Mouse (Mus musculus): ENCODE measurements at regions not wholly inside any gene's neighbourhood (a gene's known extent, or its start where the extent isn't known, plus 50 kb on each side); places are given as distances from the start of the nearest gene placed in this dataset.

DNA sequence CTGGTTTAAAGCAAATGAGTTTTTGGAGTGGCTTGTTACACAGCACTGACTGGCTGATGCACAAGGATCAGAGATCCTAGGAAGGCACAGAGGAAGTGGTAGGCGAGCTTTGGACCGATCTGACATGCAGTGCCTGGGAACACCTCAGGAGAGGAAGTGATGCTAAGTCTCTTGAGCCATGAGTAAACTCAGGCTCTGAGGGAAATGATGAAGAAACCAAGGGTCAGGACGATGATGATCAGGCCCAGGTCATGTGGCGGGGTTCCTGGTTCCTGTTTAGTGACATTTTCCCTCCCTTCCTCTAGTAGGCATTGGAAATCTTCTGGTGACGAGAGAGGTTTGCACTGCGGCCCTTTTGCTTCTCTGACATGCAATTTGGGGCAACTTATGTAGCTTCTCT lies 208.7 kb downstream of the 4933412E24Rik start:
- Histone ChIP-seq H3K27me3 (ENCODE audit: control insufficient read depth, insufficient read depth, insufficient read length) (no peaks in the 10 kb centered on the region), H3K4me3 (no peak overlapping the region), H3K4me2 (ENCODE audit: low read depth) (no peak overlapping the region), H3K79me2 (ENCODE audit: control insufficient read depth, insufficient read depth) (no peaks in the 10 kb centered on the region), H3ac (ENCODE audit: control insufficient read depth, insufficient read length) (no peak overlapping the region), H3K36me3 (ENCODE audit: control insufficient read depth, insufficient read depth) (no peaks in the 10 kb centered on the region)
- TF ChIP-seq POLR2A (IDR thresholded peaks at IDR 0.05; ENCODE audit: insufficient read length, low read depth) (no peak), TCF3 (IDR thresholded peaks at IDR 0.05; ENCODE audit: insufficient read length, low read depth) (no peak), E2F4 (IDR thresholded peaks at IDR 0.05; ENCODE audit: insufficient read depth) (no peak), MYOG (IDR thresholded peaks at IDR 0.05; ENCODE audit: control insufficient read depth in 1 of 3, insufficient read depth in 1 of 3, insufficient read length in 2 of 3, low read depth in 2 of 3) (no peak), POLR2AphosphoS2 (IDR thresholded peaks at IDR 0.05; ENCODE audit: insufficient read length, low read depth) (no peak), MYOD1 (IDR thresholded peaks at IDR 0.05; ENCODE audit: control insufficient read depth in 1 of 3, insufficient read length in 2 of 3, low read depth in 2 of 3) (no peak)

DNA sequence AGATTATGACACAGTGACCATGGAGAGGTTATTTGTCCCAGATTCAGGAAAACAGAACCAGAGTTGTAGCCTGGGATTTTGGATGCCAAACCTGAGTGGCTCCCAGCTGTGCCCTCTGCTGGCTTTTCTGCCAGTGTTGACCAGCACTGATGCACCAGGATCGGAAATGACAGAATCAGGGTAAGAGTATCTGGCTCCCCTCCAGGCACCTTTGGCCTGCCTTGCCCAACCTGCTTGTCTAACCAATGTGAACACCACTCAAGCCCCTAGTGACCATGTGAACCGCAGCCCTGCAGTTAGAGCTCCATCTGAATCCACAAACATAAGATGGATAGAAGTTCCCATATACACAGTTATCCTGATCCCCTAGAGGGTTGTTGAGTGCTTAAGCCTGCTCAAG lies 210.6 kb downstream of the 4933412E24Rik start:
- Histone ChIP-seq H3K4me2 (ENCODE audit: low read depth) (no peak overlapping the region), H3K4me3 (no peak overlapping the region), H3ac (ENCODE audit: control insufficient read depth, insufficient read length) (no peak overlapping the region), H3K79me2 (ENCODE audit: control insufficient read depth, insufficient read depth) (no peaks in the 10 kb centered on the region), H3K36me3 (ENCODE audit: control insufficient read depth, insufficient read depth) (no peaks in the 10 kb centered on the region), H3K27me3 (ENCODE audit: control insufficient read depth, insufficient read depth, insufficient read length) (no peaks in the 10 kb centered on the region)
- TF ChIP-seq POLR2A (IDR thresholded peaks at IDR 0.05; ENCODE audit: insufficient read length, low read depth) = no peak
- TF ChIP-seq CEBPB (IDR thresholded peaks at IDR 0.05; ENCODE audit: insufficient read depth, poor library complexity, severe bottlenecking) = no peak
- TF ChIP-seq MYOD1 (IDR thresholded peaks at IDR 0.05; ENCODE audit: control insufficient read depth in 1 of 3, insufficient read length in 2 of 3, low read depth in 2 of 3) = no peak
- TF ChIP-seq TCF3 (IDR thresholded peaks at IDR 0.05; ENCODE audit: insufficient read length, low read depth) = no peak
- no peak for TF ChIP-seq TCF12 (IDR thresholded peaks at IDR 0.05; ENCODE audit: insufficient read depth, poor library complexity, severe bottlenecking)
- no peak for TF ChIP-seq POLR2AphosphoS2 (IDR thresholded peaks at IDR 0.05; ENCODE audit: insufficient read length, low read depth)
- no peak for TF ChIP-seq SRF (IDR thresholded peaks at IDR 0.05; ENCODE audit: control insufficient read depth, insufficient read length, low read depth)
- no peak for TF ChIP-seq USF1 (IDR thresholded peaks at IDR 0.05; ENCODE audit: low read depth)
- no peak for TF ChIP-seq E2F4 (IDR thresholded peaks at IDR 0.05; ENCODE audit: insufficient read depth)
- TF ChIP-seq MAX (IDR thresholded peaks at IDR 0.05; ENCODE audit: low read depth) = no peak
- TF ChIP-seq REST (IDR thresholded peaks at IDR 0.05; ENCODE audit: insufficient read depth, insufficient read length) = no peak

DNA sequence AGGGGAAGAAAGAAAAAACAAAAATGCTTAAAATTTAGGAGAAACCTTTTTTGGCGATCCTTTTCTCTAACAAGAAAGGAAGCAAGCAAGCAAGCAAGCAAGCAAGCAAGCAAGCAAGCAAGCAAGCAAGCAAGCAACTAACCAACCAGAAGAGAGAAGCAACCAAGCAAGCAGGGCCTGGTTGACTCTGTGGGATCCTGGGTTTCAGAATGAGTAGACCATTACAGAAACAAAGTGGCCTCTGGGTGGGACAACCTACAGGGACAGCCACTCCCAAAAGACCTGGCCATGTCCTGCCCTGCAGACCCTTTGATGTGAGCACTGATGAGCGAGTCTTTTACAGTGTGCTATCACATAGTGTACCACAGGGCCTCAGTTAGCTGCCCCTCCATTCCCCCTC lies 211.6 kb downstream of the 4933412E24Rik start:
- TF ChIP-seq POLR2A (IDR thresholded peaks at IDR 0.05; ENCODE audit: insufficient read length, low read depth) (no peak), REST (IDR thresholded peaks at IDR 0.05; ENCODE audit: insufficient read depth, insufficient read length) (no peak), SRF (IDR thresholded peaks at IDR 0.05; ENCODE audit: control insufficient read depth, insufficient read length, low read depth) (no peak), POLR2AphosphoS2 (IDR thresholded peaks at IDR 0.05; ENCODE audit: insufficient read length, low read depth) (no peak), CEBPB (IDR thresholded peaks at IDR 0.05; ENCODE audit: insufficient read depth, poor library complexity, severe bottlenecking) (no peak), TCF12 (IDR thresholded peaks at IDR 0.05; ENCODE audit: insufficient read depth, poor library complexity, severe bottlenecking) (no peak), MYOD1 (IDR thresholded peaks at IDR 0.05; ENCODE audit: control insufficient read depth in 1 of 3, insufficient read length in 2 of 3, low read depth in 2 of 3) (no peak), TCF3 (IDR thresholded peaks at IDR 0.05; ENCODE audit: insufficient read length, low read depth) (no peak), USF1 (IDR thresholded peaks at IDR 0.05; ENCODE audit: low read depth) (no peak), MAX (IDR thresholded peaks at IDR 0.05; ENCODE audit: low read depth) (no peak), MYOG (IDR thresholded peaks at IDR 0.05; ENCODE audit: control insufficient read depth in 1 of 3, insufficient read depth in 1 of 3, insufficient read length in 2 of 3, low read depth in 2 of 3) (no peak)
- no peak overlapping the region for H3K4me3 ChIP-seq
- no peak overlapping the region for H3K4me2 ChIP-seq (ENCODE audit: low read depth)
- no peak overlapping the region for H3ac ChIP-seq (ENCODE audit: control insufficient read depth, insufficient read length)
- H3K79me2 ChIP-seq (ENCODE audit: control insufficient read depth, insufficient read depth) = no peaks in the 10 kb centered on the region
- H3K27me3 ChIP-seq (ENCODE audit: control insufficient read depth, insufficient read depth, insufficient read length) = no peaks in the 10 kb centered on the region
- no peaks in the 10 kb centered on the region for H3K36me3 ChIP-seq (ENCODE audit: control insufficient read depth, insufficient read depth)

DNA sequence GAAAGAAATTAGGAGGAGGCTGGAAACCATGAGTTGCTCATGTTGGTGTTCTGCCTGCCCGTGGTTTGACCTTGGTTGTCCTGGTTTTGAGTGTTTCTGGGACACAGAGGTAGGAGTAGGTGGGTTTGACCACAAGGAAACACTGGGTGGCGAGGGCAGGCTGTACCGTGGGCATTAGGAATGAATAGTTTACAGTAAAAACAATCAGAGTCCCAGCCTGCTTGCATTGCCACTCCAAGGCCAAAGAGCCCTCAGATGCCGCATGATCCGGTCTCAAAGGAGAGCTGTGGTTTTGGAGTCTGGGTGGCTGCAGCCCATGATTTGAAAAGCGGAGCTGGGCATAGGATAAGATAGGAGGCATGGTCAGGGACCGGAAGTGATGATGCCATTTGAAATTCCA lies 212.0 kb downstream of the 4933412E24Rik start:
- Histone ChIP-seq H3K36me3 (ENCODE audit: control insufficient read depth, insufficient read depth) (no peaks in the 10 kb centered on the region), H3K79me2 (ENCODE audit: control insufficient read depth, insufficient read depth) (no peaks in the 10 kb centered on the region), H3K4me3 (no peak overlapping the region), H3K27me3 (ENCODE audit: control insufficient read depth, insufficient read depth, insufficient read length) (no peaks in the 10 kb centered on the region), H3ac (ENCODE audit: control insufficient read depth, insufficient read length) (no peak overlapping the region), H3K4me2 (ENCODE audit: low read depth) (no peak overlapping the region)
- TF ChIP-seq TCF3 (IDR thresholded peaks at IDR 0.05; ENCODE audit: insufficient read length, low read depth) (no peak), MYOD1 (IDR thresholded peaks at IDR 0.05; ENCODE audit: control insufficient read depth in 1 of 3, insufficient read length in 2 of 3, low read depth in 2 of 3) (no peak), MYOG (IDR thresholded peaks at IDR 0.05; ENCODE audit: control insufficient read depth in 1 of 3, insufficient read depth in 1 of 3, insufficient read length in 2 of 3, low read depth in 2 of 3) (no peak), SRF (IDR thresholded peaks at IDR 0.05; ENCODE audit: control insufficient read depth, insufficient read length, low read depth) (no peak), MAX (IDR thresholded peaks at IDR 0.05; ENCODE audit: low read depth) (no peak), E2F4 (IDR thresholded peaks at IDR 0.05; ENCODE audit: insufficient read depth) (no peak), USF1 (IDR thresholded peaks at IDR 0.05; ENCODE audit: low read depth) (no peak), POLR2A (IDR thresholded peaks at IDR 0.05; ENCODE audit: insufficient read length, low read depth) (no peak), REST (IDR thresholded peaks at IDR 0.05; ENCODE audit: insufficient read depth, insufficient read length) (no peak), POLR2AphosphoS2 (IDR thresholded peaks at IDR 0.05; ENCODE audit: insufficient read length, low read depth) (no peak), CEBPB (IDR thresholded peaks at IDR 0.05; ENCODE audit: insufficient read depth, poor library complexity, severe bottlenecking) (no peak), TCF12 (IDR thresholded peaks at IDR 0.05; ENCODE audit: insufficient read depth, poor library complexity, severe bottlenecking) (no peak)

DNA sequence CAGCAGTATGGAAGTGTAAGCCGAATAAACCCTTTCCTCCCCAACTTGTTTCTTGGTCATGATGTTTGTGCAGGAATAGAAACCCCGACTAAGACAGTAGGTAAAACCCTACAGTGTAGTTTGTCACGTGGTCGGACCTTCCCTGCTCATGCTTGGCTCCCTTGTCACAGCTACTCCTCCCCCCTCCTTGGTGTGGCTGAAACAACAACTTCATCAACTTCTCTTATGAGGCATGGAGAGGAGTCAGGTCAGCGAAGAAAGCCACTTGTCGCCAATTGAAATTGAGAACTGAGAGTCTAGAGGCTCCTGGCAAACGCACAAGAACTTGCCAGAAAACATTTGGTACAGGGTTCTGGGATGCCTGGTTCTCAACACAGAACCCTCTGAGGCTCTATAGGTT lies 214.1 kb downstream of the 4933412E24Rik start:
- no peak for TF ChIP-seq E2F4 (IDR thresholded peaks at IDR 0.05; ENCODE audit: insufficient read depth)
- Histone ChIP-seq H3K79me2 (ENCODE audit: control insufficient read depth, insufficient read depth) (no peaks in the 10 kb centered on the region), H3ac (ENCODE audit: control insufficient read depth, insufficient read length) (no peak overlapping the region), H3K27me3 (ENCODE audit: control insufficient read depth, insufficient read depth, insufficient read length) (no peaks in the 10 kb centered on the region), H3K36me3 (ENCODE audit: control insufficient read depth, insufficient read depth) (no peaks in the 10 kb centered on the region), H3K4me3 (no peak overlapping the region), H3K4me2 (ENCODE audit: low read depth) (no peak overlapping the region)

Data from myocyte (in vitro differentiated cells).